Mouse (Mus musculus) lung, adult 2 months (tissue): ENCODE data around the gene Nhsl1. TPM values are rescaled to one million over a fixed set of nuclear protein-coding genes. Genes with fewer than 3 reads are reported as not detected.

ENCODE experiments used
- DNase-seq: peaks from one replicate; pipeline ENCODE4 v3.0.0; 2022
- H3K4me1 ChIP-seq: fragments of 200-500 bp; 2 replicates; pipeline ENCODE4 v1.6.1; 2011; ENCODE audit warnings: low read length; ENCODE audit not compliant: control insufficient read depth, insufficient read depth
- H3K4me3 ChIP-seq: fragments of 200-500 bp; replicated peaks from 2 replicates; pipeline ENCODE3; 2011; ENCODE audit warnings: low read depth, mild to moderate bottlenecking, control low read depth, low read length; ENCODE audit errors: extremely low read depth
- CTCF ChIP-seq: fragments of 200-500 bp; IDR thresholded peaks from 2 replicates; pipeline ENCODE4 v1.5.1; 2011; ENCODE audit warnings: mild to moderate bottlenecking, low read length, control low read depth; ENCODE audit not compliant: insufficient read depth
- POLR2A ChIP-seq: fragments of 200-500 bp; IDR thresholded peaks from 2 replicates; pipeline ENCODE4 v1.6.1; 2011; ENCODE audit warnings: low read depth, mild to moderate bottlenecking, control low read depth, low read length, borderline replicate concordance; ENCODE audit errors: extremely low read depth
- WGBS: fragments of 180-500 bp; shearing (Covaris S2); methylation state at CpG from one replicate; pipeline ENCODE4 v1.1.7; 2018; 5-methylcytosine and 5-hydroxymethylcytosine counted together
- polyA plus RNA-seq: library from polyadenylated mRNA; depleted of rRNA; stranded (reverse); fragments of >200 nt; gene quantifications from 2 replicates; pipeline ENCODE4 v1.2.3, GENCODE M21; 2012

Nhsl1 gene
- polyA plus RNA-seq, 1 experiment = 9.0 TPM

DNA sequence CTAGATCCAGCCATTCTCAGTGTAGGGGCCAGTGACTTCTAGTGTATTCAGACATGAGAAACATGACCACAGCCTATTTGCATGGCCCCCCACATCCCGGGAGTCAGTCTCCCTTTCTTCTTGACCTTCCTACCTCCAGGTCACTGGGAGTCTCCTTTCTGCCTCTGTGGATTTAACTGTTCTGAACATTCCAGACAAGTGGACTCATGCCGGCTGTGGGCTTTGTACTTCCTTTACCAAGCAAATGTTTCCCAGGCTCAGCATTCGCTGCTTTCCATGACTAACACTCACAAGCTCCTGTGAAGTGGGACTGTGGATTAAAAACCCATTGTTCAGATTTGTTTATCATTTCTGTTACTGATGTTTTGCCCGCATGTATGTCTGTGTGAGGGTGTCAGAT is 4.9 kb downstream of the Nhsl1 start:
- DNase-seq = no peak
- H3K4me3 ChIP-seq = no peak overlapping the region
- TF ChIP-seq POLR2A (no peak), CTCF (no peak)
- 37% methylated on average over 4 of the region's 4 CpGs for WGBS
- H3K4me1 ChIP-seq = no peaks in the 10 kb centered on the region; the same call in 1 of the 2 replicates

DNA sequence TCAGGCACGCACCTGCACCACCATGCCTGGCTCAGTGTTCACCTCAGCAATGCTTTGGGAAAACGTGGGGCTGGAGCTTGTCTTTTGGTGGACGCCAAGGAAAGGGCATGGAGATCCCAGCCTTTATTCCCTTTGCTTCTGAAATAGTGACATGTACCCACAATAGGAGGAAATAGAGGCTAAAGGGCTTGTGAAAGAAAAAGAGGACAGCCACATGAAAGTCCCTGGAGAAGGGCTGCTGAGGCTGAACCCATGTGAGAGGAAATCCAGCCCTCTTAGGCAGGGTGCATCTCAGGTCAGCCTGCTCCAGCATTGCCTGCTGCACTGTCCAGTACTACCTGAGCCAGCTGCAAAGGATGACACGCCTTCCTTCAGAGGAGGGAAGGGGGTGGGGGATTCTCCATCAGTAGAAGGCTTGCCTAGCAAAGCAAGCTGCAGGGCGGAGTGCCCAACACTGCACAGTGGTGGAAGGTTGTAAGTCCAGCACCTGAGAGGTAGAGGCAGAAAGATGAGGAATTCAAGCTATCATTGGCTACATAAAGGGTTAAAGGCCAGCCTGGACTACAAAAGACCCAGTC is 9.6 kb downstream of the Nhsl1 start:
- Histone ChIP-seq H3K4me1 (peaks cover 3% of the 10 kb centered on the region; the same call in 1 of the 2 replicates), H3K4me3 (no peak overlapping the region)
- 72% methylated on average over 5 of the region's 5 CpGs for WGBS
- TF ChIP-seq POLR2A (no peak), CTCF (no peak)
- no peak for DNase-seq

DNA sequence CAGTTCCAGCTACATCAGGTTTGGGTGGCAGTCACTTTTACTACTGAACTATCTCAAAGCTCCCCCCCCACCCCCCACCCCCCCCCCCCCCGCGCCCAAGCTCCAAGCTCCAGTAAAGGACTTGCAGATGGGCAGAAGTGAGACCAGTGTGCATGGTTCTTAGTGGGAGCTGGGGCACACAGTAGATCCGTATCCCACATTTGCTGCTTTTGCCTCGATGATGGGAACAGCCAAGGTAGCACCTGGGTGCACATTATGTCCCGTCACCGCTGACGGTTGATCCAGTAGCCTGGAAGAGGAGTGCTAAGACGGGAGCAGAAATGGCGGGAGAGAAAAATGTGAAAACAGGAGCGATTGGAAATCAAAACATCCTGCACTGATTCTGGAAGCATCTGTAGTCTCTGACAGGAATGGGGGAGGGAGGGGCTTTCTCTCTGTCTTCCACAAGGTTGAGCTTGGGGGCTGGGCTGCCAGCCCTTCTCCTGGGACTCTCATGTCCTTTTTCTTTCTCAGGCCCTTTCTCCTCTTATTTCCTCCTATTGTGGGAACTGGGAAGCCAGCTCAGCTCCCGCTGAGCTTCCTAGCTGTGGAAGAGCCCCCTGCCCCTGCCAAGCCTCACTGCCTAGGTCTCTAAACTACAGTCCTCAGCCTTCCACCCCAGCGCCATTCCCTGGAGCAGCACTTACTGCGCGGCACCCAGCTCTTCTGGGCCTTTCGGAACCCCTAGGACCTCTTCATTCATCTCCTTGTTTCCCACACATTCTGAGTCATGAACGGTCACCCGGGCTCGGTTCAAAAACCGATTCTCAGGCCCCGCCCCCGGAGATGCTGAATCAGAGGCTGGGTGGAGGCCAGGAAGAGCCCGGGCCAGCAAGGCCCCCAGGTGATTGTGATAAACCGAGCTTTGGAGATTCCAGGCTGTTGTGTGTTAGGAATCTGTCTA is 10.6 kb downstream of the Nhsl1 start:
- no peak for TF ChIP-seq POLR2A
- no peak for TF ChIP-seq CTCF
- Histone ChIP-seq H3K4me1 (peaks cover 3% of the 10 kb centered on the region; the same call in 1 of the 2 replicates), H3K4me3 (no peak overlapping the region)
- peak; percentile 20 for DNase-seq
- WGBS = 7% methylated on average over 23 of the region's 23 CpGs

DNA sequence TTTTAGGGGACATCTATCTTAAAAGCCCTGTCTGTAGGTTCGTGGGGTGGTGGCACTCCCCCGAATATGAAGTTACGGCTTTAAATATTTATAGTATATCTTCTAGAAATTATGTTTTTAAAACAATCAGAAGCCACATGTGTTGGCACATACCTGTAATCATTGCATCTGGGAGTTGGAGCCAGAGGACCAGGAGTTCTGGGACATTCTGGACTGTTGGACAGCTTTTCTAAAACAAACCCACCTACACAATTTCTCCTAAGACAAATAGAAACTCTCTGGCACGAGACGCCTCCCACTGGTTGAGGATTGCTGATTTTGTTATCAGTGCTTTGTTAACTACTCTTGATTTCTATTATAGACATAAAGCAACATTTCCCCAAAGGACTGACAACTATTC is 11.7 kb downstream of the Nhsl1 start:
- H3K4me1 ChIP-seq = peaks cover 3% of the 10 kb centered on the region; the same call in 1 of the 2 replicates
- TF ChIP-seq POLR2A = no peak
- TF ChIP-seq CTCF = no peak
- no peak for DNase-seq
- 82% methylated on average over 5 of the region's 5 CpGs for WGBS
- no peak overlapping the region for H3K4me3 ChIP-seq

DNA sequence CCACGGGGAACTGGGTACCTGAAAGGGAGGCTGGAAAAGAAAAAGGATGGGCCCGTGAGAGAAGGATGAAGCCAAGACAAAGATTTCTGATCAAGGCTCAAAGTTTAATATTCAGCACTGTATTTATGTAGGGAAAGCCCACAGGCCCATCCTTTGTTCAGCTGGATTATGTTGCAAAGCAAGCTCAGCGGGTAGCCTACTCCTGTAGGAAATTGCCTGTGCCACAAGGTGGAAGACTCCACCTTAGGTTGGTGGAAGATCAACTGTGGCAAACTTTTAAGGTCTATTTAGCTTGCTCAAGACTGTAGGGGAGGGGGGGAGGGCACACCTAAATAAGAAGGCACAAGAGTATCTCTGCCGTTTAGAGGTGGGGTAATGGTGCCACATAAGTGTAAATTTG is 14.8 kb downstream of the Nhsl1 start:
- WGBS = 75% methylated on average over 4 of the region's 4 CpGs
- Histone ChIP-seq H3K4me1 (peaks cover 3% of the 10 kb centered on the region; the same call in 1 of the 2 replicates), H3K4me3 (no peak overlapping the region)
- TF ChIP-seq POLR2A = no peak
- TF ChIP-seq CTCF = no peak
- no peak for DNase-seq

DNA sequence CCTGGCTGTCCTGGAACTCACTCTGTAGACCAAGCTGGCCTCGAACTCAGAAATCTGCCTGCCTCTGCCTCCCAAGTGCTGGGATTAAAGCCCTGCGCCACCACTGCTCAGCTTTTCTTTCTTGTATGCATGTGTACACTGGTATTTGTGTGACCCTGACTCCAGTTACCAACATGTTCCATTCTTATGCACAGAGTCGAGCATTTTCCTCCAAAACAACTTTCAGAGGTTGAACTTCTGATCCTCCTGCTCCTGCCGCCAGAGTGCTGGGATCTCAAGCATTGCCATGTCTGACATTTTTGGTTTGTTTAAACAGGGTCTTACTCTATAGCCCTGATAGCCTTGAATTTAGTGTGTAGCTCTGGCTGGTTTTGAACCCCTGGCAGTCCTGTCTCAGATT is 15.4 kb downstream of the Nhsl1 start:
- H3K4me3 ChIP-seq = no peak overlapping the region
- DNase-seq = no peak
- 93% methylated on average over 4 of the region's 4 CpGs for WGBS
- H3K4me1 ChIP-seq = peaks cover 3% of the 10 kb centered on the region; the same call in 1 of the 2 replicates
- TF ChIP-seq POLR2A = no peak
- TF ChIP-seq CTCF = no peak

DNA sequence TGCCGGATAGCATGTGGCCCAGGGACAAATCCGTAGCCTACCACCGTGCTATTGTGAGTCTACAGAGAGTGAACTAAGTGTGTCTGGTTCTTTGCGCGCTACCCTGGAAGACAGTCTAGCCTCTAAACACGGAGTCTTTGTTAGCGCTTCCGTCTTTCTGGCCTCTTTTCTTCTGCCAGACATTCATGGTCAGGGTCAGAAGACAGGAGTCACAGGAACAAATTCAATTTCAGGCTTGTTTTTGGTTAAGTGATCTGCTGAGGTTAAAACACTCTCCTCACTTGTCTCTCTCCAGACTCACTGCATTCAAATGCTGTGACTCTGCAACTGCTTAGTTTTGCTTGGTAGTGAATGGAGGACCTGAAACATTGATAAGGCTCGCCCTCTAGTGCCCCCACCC is 15.9 kb downstream of the Nhsl1 start:
- Histone ChIP-seq H3K4me1 (no peaks in the 10 kb centered on the region), H3K4me3 (no peak overlapping the region)
- WGBS = 96% methylated on average over 9 of the region's 9 CpGs
- DNase-seq = no peak
- TF ChIP-seq CTCF = no peak
- TF ChIP-seq POLR2A = no peak

DNA sequence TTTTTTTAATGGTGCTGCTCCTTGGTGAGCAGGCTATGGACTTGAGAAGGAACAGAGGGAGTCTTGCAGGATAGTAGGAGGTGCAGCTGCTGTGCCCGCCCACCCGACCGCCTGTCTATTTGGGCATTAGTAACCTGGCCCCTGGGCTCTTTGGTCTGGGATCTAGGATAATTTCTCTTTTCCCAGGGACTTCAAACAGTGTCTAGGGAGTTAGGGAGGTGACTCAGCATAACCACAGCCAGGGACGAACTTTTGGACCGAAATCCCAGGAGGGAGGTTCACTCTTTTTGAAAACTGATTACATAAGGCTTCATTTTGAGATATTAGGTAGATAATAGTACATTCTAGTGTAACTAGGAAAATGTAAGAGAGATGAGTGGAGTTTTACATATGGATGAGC is 18.9 kb downstream of the Nhsl1 start:
- 89% methylated on average over 5 of the region's 5 CpGs for WGBS
- no peak for DNase-seq
- no peaks in the 10 kb centered on the region for H3K4me1 ChIP-seq
- no peak overlapping the region for H3K4me3 ChIP-seq
- TF ChIP-seq POLR2A (no peak), CTCF (no peak)

DNA sequence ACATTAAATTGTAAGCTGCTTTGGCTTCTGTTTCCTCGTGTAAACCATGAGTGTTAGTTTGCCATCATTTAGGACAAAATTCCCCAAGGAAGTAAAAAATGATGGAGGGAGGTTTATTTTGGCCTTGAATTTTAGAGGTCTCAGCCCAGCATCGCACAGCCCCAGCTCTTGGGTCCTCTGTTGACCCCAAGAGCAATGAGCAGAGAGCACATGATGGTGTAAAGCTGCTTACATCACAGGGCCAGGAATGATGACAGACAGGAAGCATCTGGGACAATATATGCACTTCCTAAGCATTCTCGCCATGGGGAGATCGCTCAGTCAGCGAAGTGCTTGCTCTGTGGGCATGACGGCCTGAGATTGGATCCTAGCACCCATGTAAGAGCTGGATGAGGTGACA is 20.6 kb downstream of the Nhsl1 start:
- Histone ChIP-seq H3K4me1 (no peaks in the 10 kb centered on the region), H3K4me3 (no peak overlapping the region)
- WGBS = 61% methylated on average over 6 of the region's 6 CpGs
- no peak for DNase-seq
- TF ChIP-seq CTCF (no peak), POLR2A (no peak)
